Mouse (Mus musculus): Measurements from ENCODE around the gene Vmn2r36.
"Not testable (repeated sequence)": the region's sequence is repeated elsewhere in the genome, so short reads cannot be mapped to it uniquely, and the experiment has no call there.

Vmn2r36 gene

DNA sequence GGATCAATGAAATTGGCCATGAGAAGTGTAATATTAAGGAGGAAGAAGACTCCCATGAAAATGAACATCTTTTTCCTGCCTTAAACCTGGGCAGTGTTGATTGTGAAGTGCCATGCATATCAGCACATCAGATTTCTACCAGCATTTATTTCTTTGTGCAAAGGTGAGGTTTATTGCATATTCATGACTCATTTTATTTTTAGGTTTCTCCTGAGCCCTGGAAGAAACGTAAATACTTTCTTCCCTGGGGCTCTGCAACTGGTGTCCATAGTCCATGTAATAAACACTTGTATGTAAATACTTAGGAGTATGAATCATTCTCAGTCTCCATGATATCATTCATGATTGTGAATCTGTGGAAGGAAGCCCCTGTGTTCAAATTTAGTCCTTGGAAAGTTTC lies at the start of gene Vmn2r36:
TSS of gene Vmn2r36 (minus strand) at position 101 of the 400 bp plus-strand sequence.
- DNase-seq (ENCODE audit: inconsistent ontology term): not testable (repeated sequence)

All from Muller cell, postnatal 12 days (primary cell).